Mouse (Mus musculus): ENCODE measurements around the gene Prkca. TPM values are rescaled to one million over a fixed set of nuclear protein-coding genes. Genes with fewer than 3 reads are reported as not detected.

Gene Prkca
- polyA plus RNA-seq, 1 experiment from 2014 or later: 8.5 TPM

DNA sequence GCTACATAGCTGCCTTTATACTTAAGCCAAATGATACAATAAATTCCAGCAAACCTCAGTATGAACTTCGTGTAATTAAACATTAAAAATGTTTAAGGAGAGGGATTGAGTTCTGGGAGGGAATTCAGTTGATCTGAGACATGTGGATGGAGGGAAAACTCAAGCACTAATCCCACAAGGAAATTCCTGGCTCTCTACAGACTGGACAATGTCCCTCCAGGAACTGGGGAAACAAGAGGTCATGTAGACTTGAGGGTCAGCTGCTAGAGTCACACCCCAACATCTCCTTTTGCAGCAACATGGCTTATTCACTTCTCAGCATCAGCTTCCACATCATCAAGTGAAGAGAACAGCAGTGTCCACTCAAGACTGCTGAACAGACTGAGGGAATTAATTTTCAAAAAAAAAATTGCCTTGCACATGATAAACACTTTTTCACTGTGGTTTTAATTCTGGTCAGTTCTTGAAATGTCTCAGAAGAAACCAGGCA, 93.5 kb downstream of the Prkca start:
- no peak for ATAC-seq (ENCODE audit: low FRiP score, low read depth)
- H3K36me3 ChIP-seq: no peaks in the 10 kb centered on the region
- WGBS: 78% methylated on average over 1 of the region's 1 CpGs

DNA sequence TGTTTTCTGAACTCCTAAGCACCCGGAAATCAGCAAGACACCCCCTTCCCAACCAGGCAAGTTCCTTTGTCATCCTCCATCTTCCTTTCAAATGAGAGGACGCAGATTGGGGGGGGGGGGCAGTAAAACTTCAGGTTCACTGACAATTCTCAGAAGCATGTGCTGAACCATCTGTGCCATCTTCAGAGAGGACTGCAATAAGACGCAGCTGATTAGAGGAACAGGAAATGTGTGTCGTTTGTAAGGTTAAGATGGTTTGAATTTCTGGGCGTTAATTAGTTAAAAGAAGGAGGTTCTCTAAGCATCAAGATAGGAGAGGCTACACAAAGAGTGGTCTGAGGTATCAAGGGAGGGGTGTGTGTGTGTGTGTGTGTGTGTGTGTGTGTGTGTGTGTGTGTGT, 94.2 kb downstream of the Prkca start:
- no peak overlapping the region for H3K27ac ChIP-seq
- peaks cover 3% of the 10 kb centered on the region; the same call in 1 of the 2 replicates for H3K4me1 ChIP-seq
- no peak for ATAC-seq (ENCODE audit: low FRiP score, low read depth)
- no peaks in the 10 kb centered on the region for H3K36me3 ChIP-seq
- no peaks in the 10 kb centered on the region for H3K27me3 ChIP-seq (replicated peaks)
- H3K4me3 ChIP-seq: no peak overlapping the region
- no peak overlapping the region for H3K9ac ChIP-seq
- H3K4me2 ChIP-seq (replicated peaks): no peak overlapping the region
- no peaks in the 10 kb centered on the region for H3K9me3 ChIP-seq
- WGBS: 62% methylated on average over 5 of the region's 5 CpGs

More for the DNA sequence above, 93.5 kb downstream of the Prkca start:
- H3K9me3 ChIP-seq: no peaks in the 10 kb centered on the region
- no peak overlapping the region for H3K4me3 ChIP-seq
- no peak overlapping the region for H3K27ac ChIP-seq
- no peaks in the 10 kb centered on the region for H3K27me3 ChIP-seq (replicated peaks)
- H3K9ac ChIP-seq: no peak overlapping the region
- peaks cover 3% of the 10 kb centered on the region; the same call in 1 of the 2 replicates for H3K4me1 ChIP-seq
- no peak overlapping the region for H3K4me2 ChIP-seq (replicated peaks)

DNA sequence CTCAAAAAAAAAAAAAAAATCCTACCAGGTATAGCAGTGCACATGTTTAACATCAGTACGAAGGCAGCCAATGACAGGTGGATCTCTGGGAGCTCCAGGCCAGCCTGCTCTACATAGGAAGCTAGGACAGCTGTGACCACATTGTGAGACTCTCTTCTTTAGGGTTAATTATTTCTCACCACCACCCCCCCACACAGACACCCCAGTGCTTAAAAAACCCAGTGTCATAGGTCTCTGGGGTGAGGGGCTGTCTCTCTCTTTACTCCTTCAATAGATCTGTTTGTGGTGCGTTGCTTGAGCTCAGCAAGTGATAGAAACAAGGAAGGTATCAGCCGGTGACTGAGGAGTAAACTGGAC, 94.7 kb downstream of the Prkca start:
- ATAC-seq (ENCODE audit: low FRiP score, low read depth): no peak
- Histone ChIP-seq H3K9me3 (no peaks in the 10 kb centered on the region), H3K36me3 (no peaks in the 10 kb centered on the region), H3K27me3 (replicated peaks) (no peaks in the 10 kb centered on the region), H3K4me3 (no peak overlapping the region), H3K27ac (no peak overlapping the region), H3K4me1 (peaks cover 6% of the 10 kb centered on the region), H3K9ac (no peak overlapping the region), H3K4me2 (replicated peaks) (no peak overlapping the region)
- 77% methylated on average over 3 of the region's 3 CpGs for WGBS

DNA sequence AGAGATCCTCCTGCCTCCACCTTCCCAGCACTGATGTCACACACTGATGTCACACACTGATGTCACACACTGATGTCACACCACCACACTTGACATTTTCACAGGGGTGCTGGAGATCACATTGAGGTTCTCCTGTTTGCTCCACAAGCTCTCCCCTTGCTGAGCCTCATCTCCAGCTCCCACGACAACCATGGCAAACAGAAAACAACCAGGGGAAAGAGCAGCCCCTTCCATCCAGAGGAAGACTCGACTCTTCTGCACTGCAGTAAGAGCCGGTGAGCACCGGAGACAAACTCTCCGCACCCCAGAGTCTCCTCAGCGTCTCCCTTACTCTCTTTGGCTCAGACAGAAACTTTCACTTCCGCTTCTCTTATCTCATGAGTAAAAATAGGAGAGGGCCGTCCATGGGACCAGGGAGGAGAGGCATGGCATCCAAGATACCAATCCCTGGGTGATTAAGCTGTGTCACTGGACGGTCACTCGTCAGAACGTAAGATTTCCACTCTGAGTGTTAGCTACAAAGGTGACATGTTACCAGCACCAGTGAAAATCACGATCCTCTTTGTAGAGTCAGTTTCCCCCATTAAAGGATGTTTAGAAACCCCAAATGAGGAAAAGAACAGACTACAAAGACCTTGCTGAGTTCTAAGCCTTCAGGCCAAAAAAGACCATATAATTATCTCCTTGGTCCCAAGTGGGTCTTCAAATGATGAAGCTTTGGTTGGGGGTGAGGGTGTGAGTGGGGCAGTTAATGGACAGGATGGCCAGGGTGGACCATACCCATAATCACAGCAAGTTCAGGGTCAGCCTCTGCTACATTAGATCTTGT, 95.3 kb downstream of the Prkca start:
- H3K4me2 ChIP-seq (replicated peaks): no peak overlapping the region
- WGBS: 85% methylated on average over 12 of the region's 12 CpGs
- H3K27ac ChIP-seq: no peak overlapping the region
- H3K9me3 ChIP-seq: no peaks in the 10 kb centered on the region
- ATAC-seq (ENCODE audit: low FRiP score, low read depth): no peak
- no peaks in the 10 kb centered on the region for H3K36me3 ChIP-seq
- no peak overlapping the region for H3K9ac ChIP-seq
- H3K27me3 ChIP-seq (replicated peaks): no peaks in the 10 kb centered on the region
- H3K4me3 ChIP-seq: no peak overlapping the region
- peaks cover 12% of the 10 kb centered on the region for H3K4me1 ChIP-seq

DNA sequence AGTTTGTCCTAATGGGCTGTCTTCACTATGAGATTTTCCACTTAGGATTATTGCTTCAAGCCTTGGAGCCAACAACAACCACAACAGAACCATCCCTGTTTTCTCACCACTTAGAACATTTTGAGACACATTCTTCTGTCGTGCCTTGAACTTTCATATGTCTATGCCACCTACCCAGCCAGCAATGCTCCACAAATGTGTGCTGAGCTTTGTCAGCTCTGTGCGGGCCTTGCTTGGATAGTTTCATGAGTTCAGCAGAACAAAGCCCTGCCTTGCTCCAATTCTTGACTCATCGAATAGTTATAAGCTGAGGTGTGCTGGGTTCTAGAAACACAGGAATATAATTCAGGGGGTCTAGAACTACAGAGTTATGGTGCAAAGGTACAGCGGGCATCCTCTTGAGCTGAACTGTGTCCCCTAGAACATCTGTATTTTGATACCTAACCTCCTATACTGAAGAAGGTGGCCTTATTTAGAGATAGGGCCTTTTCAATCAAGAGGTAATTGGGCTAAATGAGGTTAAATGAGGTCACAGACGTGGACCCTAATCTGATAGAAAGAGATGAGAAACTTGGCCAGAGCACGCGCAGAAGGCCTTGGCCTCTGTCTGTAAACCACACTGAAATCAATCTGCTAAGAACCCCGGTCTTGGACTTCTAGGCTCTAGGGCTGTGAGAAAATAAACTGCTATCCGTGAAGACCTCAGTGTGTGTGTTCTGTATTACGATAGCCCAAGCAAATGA, 96.4 kb downstream of the Prkca start:
- H3K4me2 ChIP-seq (replicated peaks): no peak overlapping the region
- H3K9ac ChIP-seq: no peak overlapping the region
- H3K4me1 ChIP-seq: peaks cover 12% of the 10 kb centered on the region
- whole genome bisulfite sequencing: 92% methylated on average over 10 of the region's 10 CpGs
- no peaks in the 10 kb centered on the region for H3K9me3 ChIP-seq
- no peaks in the 10 kb centered on the region for H3K36me3 ChIP-seq
- ATAC-seq (ENCODE audit: low FRiP score, low read depth): no peak
- no peak overlapping the region for H3K27ac ChIP-seq
- no peak overlapping the region for H3K4me3 ChIP-seq
- no peaks in the 10 kb centered on the region for H3K27me3 ChIP-seq (replicated peaks)

DNA sequence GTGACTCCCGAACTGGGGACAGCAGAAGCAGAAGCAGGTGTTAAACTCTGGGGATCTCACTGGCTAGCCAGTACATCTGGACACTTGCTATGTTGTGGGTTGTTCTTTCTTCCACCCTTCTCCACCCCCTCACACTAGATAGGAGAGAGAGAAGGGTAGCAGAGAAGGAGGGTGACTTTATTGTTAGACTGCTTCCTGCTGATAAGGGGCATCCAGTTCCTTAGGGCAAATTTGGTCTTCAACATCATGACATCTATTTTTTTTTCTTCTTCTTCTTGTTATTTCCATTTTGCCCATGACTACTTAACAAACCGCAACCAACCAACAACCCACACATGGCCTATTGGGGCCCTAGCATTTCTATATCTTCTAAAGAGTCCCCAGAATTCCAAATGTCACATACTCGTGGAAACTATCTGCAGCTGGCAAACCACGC, 97.4 kb downstream of the Prkca start:
- Histone ChIP-seq H3K36me3 (no peaks in the 10 kb centered on the region), H3K4me1 (peaks cover 12% of the 10 kb centered on the region), H3K9ac (no peak overlapping the region), H3K4me3 (no peak overlapping the region), H3K9me3 (no peaks in the 10 kb centered on the region), H3K4me2 (replicated peaks) (no peak overlapping the region), H3K27ac (no peak overlapping the region), H3K27me3 (replicated peaks) (no peaks in the 10 kb centered on the region)
- 58% methylated on average over 4 of the region's 4 CpGs for WGBS
- ATAC-seq (ENCODE audit: low FRiP score, low read depth): no peak

DNA sequence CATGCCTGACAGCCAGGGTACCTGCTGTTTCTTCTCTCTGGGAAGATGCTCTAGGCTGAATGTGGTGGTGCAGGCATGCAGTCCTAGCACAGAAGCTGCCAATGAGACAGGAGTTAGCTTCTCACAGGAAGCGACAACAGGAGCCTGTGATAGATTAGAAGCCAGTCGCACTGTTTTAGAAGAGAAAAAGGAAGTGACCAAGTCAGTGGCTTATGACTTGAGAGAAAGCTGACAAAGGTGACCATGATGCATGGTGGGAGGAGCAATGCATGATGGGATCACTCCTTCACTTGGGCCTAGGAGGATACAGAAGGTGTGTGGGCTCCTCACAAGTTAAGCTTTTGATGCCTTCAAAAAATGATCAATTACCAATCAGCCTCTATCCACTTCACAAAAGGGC, 99.5 kb downstream of the Prkca start:
- WGBS: 84% methylated on average over 2 of the region's 2 CpGs
- no peak overlapping the region for H3K4me3 ChIP-seq
- ATAC-seq (ENCODE audit: low FRiP score, low read depth): no peak
- H3K36me3 ChIP-seq: no peaks in the 10 kb centered on the region
- no peak overlapping the region for H3K27ac ChIP-seq
- no peak overlapping the region for H3K9ac ChIP-seq
- no peaks in the 10 kb centered on the region for H3K9me3 ChIP-seq
- no peaks in the 10 kb centered on the region for H3K27me3 ChIP-seq (replicated peaks)
- H3K4me2 ChIP-seq (replicated peaks): no peak overlapping the region
- peaks cover 15% of the 10 kb centered on the region for H3K4me1 ChIP-seq

DNA sequence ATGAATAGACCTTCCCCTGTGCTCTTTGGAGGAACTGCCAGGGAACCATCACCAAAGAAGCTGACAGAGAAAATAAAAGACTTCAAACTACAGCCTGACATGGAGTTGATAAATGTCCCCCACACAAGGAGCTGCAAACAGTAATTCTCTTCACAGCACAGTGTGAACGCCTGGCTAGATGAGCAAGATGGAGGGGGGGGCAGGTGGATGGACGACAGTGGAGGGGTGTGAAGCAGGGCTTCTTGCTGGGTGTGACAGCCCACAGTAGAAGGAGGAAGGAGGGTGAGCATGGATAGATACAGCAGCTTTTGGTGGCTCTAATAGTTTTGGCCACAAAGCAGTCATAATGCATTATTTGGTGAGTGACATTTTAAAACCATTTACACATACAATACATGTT, 100.1 kb downstream of the Prkca start:
- no peaks in the 10 kb centered on the region for H3K27me3 ChIP-seq (replicated peaks)
- no peak for ATAC-seq (ENCODE audit: low FRiP score, low read depth)
- H3K9me3 ChIP-seq: no peaks in the 10 kb centered on the region
- peaks cover 15% of the 10 kb centered on the region for H3K4me1 ChIP-seq
- WGBS: 2% methylated on average over 2 of the region's 2 CpGs
- H3K4me2 ChIP-seq (replicated peaks): no peak overlapping the region
- no peak overlapping the region for H3K27ac ChIP-seq
- H3K36me3 ChIP-seq: no peaks in the 10 kb centered on the region
- H3K4me3 ChIP-seq: no peak overlapping the region
- H3K9ac ChIP-seq: no peak overlapping the region

DNA sequence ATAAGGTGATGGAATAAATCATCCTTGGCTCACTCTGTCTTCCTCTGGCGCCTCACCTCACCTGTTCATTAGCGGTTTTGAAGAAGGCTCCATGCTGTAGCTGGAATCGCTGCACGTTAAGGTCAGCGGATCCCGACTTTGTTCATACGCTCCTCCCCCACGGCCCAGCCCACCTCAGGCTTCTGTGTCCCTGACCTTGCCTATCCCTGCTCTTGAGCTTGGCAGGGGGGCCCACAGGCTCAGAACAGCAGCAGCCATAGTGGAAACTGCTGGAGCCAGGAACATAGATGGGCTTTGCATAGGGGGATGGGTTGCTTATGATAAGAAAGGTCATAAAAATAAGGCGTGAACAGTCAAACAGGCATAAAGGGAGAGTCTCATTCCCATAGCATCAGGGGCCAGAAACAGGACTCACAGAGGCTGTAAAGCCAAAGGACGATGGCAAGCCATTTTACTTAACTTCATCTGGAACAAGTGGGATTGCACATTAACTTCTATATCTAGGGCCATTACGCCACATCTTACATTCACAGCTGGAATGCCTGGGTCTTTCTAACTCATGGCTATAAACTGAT, 102.7 kb downstream of the Prkca start:
- Histone ChIP-seq H3K36me3 (no peaks in the 10 kb centered on the region), H3K4me2 (replicated peaks) (no peak overlapping the region; the same call in 1 of the 2 replicates), H3K4me3 (no peak overlapping the region), H3K4me1 (peaks cover 15% of the 10 kb centered on the region), H3K9ac (no peak overlapping the region), H3K27ac (no peak overlapping the region), H3K9me3 (no peaks in the 10 kb centered on the region), H3K27me3 (replicated peaks) (no peaks in the 10 kb centered on the region)
- WGBS: 61% methylated on average over 11 of the region's 11 CpGs
- ATAC-seq (ENCODE audit: low FRiP score, low read depth): no peak

DNA sequence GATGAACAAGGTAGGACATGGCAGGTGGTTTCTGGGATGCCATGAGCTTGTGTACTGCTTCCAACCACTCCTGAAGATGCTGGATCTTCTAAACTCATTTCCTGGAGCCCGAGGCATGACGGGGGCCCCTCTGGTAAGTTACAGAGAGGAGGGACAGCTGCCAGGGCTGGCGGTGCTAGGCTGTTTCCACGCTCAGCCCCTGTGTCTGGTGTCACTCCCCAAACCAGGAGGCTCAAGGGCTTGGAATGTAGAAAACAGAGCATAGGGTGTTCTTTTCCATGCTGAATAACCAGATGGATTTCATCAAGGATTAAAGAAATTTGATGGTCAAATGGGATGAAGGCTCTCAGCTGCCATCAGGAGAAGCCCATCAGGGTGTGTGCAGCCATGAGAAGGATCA, 104.6 kb downstream of the Prkca start:
- H3K9me3 ChIP-seq: no peaks in the 10 kb centered on the region
- no peaks in the 10 kb centered on the region for H3K36me3 ChIP-seq
- no peak overlapping the region for H3K4me3 ChIP-seq
- H3K4me1 ChIP-seq: peaks cover 11% of the 10 kb centered on the region
- H3K4me2 ChIP-seq (replicated peaks): no peak overlapping the region
- no peak overlapping the region for H3K27ac ChIP-seq
- WGBS: 87% methylated on average over 4 of the region's 4 CpGs
- H3K27me3 ChIP-seq (replicated peaks): no peaks in the 10 kb centered on the region
- H3K9ac ChIP-seq: no peak overlapping the region
- no peak for ATAC-seq (ENCODE audit: low FRiP score, low read depth)

DNA sequence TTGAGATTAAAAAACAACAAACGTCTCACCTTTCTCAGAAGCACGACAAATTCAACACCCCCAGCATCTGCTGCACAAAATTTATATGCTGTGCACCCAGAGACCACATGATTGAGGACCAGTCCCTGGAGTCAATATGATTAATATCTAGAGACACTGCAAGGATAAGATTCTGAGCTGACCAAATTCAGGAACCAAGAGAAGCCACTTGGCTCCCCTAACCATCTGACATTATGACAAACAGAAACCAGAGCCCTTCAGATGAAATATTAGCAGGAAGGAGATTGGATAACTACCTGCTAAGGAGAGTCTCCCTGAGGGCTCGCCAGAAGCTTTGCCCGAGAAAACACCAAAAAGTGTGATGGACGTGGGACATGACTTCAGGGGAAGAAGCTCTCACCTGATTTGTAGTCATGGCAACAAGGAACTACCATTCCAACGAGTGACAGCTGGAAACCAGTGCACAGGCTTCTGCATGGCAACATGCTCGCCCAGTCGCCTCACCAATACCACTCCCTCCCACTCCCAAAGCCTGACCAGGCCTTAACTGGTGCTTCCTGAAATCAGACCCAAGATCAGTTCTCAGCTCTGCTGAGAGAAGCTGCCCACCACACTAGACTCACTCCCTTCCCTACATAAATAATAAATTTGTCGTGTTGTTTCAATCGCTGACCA, 106.8 kb downstream of the Prkca start:
- no peak for ATAC-seq (ENCODE audit: low FRiP score, low read depth)
- no peaks in the 10 kb centered on the region for H3K36me3 ChIP-seq
- WGBS: 65% methylated on average over 10 of the region's 10 CpGs
- H3K27me3 ChIP-seq (replicated peaks): no peaks in the 10 kb centered on the region
- peaks cover 3% of the 10 kb centered on the region; the same call in 1 of the 2 replicates for H3K4me1 ChIP-seq
- no peak overlapping the region for H3K27ac ChIP-seq
- H3K9ac ChIP-seq: no peak overlapping the region
- no peak overlapping the region for H3K4me3 ChIP-seq
- H3K9me3 ChIP-seq: no peaks in the 10 kb centered on the region
- no peak overlapping the region for H3K4me2 ChIP-seq (replicated peaks)

DNA sequence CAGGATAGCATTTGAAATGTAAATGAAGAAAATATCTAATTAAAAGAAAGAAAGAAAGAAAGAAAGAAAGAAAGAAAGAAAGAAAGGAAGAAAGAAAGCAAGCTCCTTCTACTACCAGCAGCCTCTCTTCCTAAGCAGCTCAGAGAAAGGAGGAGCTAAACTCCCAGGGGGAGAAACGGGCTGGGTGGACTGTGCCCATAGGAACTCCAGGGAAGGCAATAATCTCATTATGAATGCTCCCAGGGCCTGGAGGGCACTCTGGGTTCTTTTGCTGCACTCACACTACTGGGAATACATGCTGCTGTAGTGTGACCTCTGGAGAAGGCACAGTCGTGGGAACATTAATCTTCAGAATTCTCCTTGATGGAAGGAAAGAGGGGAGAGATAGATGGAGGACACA, 107.5 kb downstream of the Prkca start:
- H3K27me3 ChIP-seq (replicated peaks): no peaks in the 10 kb centered on the region
- H3K4me1 ChIP-seq: peaks cover 3% of the 10 kb centered on the region; the same call in 1 of the 2 replicates
- no peaks in the 10 kb centered on the region for H3K9me3 ChIP-seq
- no peak overlapping the region for H3K27ac ChIP-seq
- H3K4me3 ChIP-seq: no peak overlapping the region
- H3K4me2 ChIP-seq (replicated peaks): no peak overlapping the region
- 22% methylated on average over 2 of the region's 2 CpGs for WGBS
- H3K9ac ChIP-seq: no peak overlapping the region
- no peak for ATAC-seq (ENCODE audit: low FRiP score, low read depth)
- H3K36me3 ChIP-seq: no peaks in the 10 kb centered on the region

Data from neural tube, embryonic 12.5 days (tissue).